Mouse (Mus musculus) heart, postnatal 36 days (tissue): ENCODE data around the gene Garem2. TPM values are rescaled to one million over a fixed set of nuclear protein-coding genes. Genes with fewer than 3 reads are reported as not detected.
A peak's percentile ranks its signal among the peaks of the same experiment; 100 is the strongest.

Experiments used
- DNase-seq, 2 experiments: peaks; one replicate each; pipeline ENCODE4 v3.0.0; 2021 to 2022
- intact Hi-C: fragments of 180-260 bp; cut with DNase I; formaldehyde crosslinking; loops from one replicate; pipeline ENCODE4 v1.15.1; 2025
- total RNA-seq, 2 experiments: library from RNA; stranded (reverse); gene quantifications; 2 replicates each; pipeline ENCODE4 v1.2.3; 2021

Gene Garem2
- total RNA-seq, 2 experiments from 2014 or later, result 0.11 to 0.14 TPM

- no peak for DNase-seq
- intact Hi-C loops, result loop anchor here (5.0 kb wide), 1 partner anchor 288 kb away; no protein-coding TSS in a partner anchor
These were observed 5.6 kb downstream of the Garem2 start for GRCm38 (mm10) chr5:30110371-30111060.

GRCm38 (mm10) chr5:30111126-30111525 lies 6.2 kb downstream of the Garem2 start:
- intact Hi-C loops, result loop anchor here (5.0 kb wide), 1 partner anchor 289 kb away; no protein-coding TSS in a partner anchor
- peak in 1 of 2 experiments; percentile 36 for DNase-seq

- intact Hi-C loops, result loop anchor here (5.0 kb wide), 1 partner anchor 289 kb away; no protein-coding TSS in a partner anchor
- DNase-seq, result no peak
These were observed 6.8 kb downstream of the Garem2 start for GRCm38 (mm10) chr5:30111771-30112170.

GRCm38 (mm10) chr5:30112533-30113068 lies 7.6 kb downstream of the Garem2 start:
- DNase-seq, result no peak
- intact Hi-C loops, result loop anchor here (5.0 kb wide), 1 partner anchor 290 kb away; no protein-coding TSS in a partner anchor

GRCm38 (mm10) chr5:30113881-30114760 lies 9.2 kb downstream of the Garem2 start:
- intact Hi-C loops, result loop anchor here (5.0 kb wide), 1 partner anchor 292 kb away; no protein-coding TSS in a partner anchor
- peak; percentile 70 to 74 for DNase-seq

- intact Hi-C loops, result loop anchor here (5.0 kb wide), 1 partner anchor 292 kb away; no protein-coding TSS in a partner anchor
- DNase-seq, result no peak
These were observed 9.8 kb downstream of the Garem2 start for GRCm38 (mm10) chr5:30114761-30115140.

- intact Hi-C loops, result no loop called here
- no peak for DNase-seq
These were observed 10.8 kb downstream of the Garem2 start for GRCm38 (mm10) chr5:30115718-30116117.

GRCm38 (mm10) chr5:30118018-30118417 lies 13.1 kb downstream of the Garem2 start:
- DNase-seq, result no peak
- intact Hi-C loops, result no loop called here

GRCm38 (mm10) chr5:30119163-30119562 lies 14.2 kb downstream of the Garem2 start:
- intact Hi-C loops, result no loop called here

GRCm38 (mm10) chr5:30120106-30120505 lies 15.1 kb downstream of the Garem2 start:
- DNase-seq, result no peak
- intact Hi-C loops, result no loop called here

More at GRCm38 (mm10) chr5:30119163-30119562, 14.2 kb downstream of the Garem2 start:
- DNase-seq, result no peak

- intact Hi-C loops, result no loop called here
- no peak for DNase-seq
These were observed 17.5 kb downstream of the Garem2 start for GRCm38 (mm10) chr5:30122481-30122880.

GRCm38 (mm10) chr5:30125587-30125986 lies 20.6 kb downstream of the Garem2 start:
- intact Hi-C loops, result loop anchor here (5.0 kb wide), 1 partner anchor 52 kb away; no protein-coding TSS in a partner anchor
- DNase-seq, result no peak

GRCm38 (mm10) chr5:30126756-30127155 lies 21.8 kb downstream of the Garem2 start:
- intact Hi-C loops, result loop anchor here (5.0 kb wide), 1 partner anchor 51 kb away; no protein-coding TSS in a partner anchor
- DNase-seq, result no peak

GRCm38 (mm10) chr5:30127921-30128597 lies 23.1 kb downstream of the Garem2 start:
- no peak for DNase-seq
- intact Hi-C loops, result loop anchor here (5.0 kb wide), 1 partner anchor 49 kb away; no protein-coding TSS in a partner anchor

- DNase-seq, result no peak
- intact Hi-C loops, result loop anchor here (5.0 kb wide), 1 partner anchor 49 kb away; no protein-coding TSS in a partner anchor
These were observed 23.7 kb downstream of the Garem2 start for GRCm38 (mm10) chr5:30128680-30129079.

- no peak for DNase-seq
- intact Hi-C loops, result no loop called here
These were observed 26.3 kb downstream of the Garem2 start for GRCm38 (mm10) chr5:30131246-30131645.

- no peak for DNase-seq
- intact Hi-C loops, result no loop called here
These were observed 27.2 kb downstream of the Garem2 start for GRCm38 (mm10) chr5:30132173-30132572.

GRCm38 (mm10) chr5:30135711-30136231 lies 30.8 kb downstream of the Garem2 start:
- DNase-seq, result no peak
- intact Hi-C loops, result no loop called here

- intact Hi-C loops, result no loop called here
- DNase-seq, result no peak
These were observed 32.3 kb downstream of the Garem2 start for GRCm38 (mm10) chr5:30137271-30137670.

- intact Hi-C loops, result no loop called here
- no peak for DNase-seq
These were observed 33.2 kb downstream of the Garem2 start for GRCm38 (mm10) chr5:30138193-30138592.
